Mouse (Mus musculus) testis, postnatal 10 days (tissue): Measurements from ENCODE around the gene Lgals8.

Experiments
- DNase-seq: peaks from one replicate; pipeline ENCODE4 v3.0.0; 2021; ENCODE audit warnings: low spot score

Gene Lgals8

DNA sequence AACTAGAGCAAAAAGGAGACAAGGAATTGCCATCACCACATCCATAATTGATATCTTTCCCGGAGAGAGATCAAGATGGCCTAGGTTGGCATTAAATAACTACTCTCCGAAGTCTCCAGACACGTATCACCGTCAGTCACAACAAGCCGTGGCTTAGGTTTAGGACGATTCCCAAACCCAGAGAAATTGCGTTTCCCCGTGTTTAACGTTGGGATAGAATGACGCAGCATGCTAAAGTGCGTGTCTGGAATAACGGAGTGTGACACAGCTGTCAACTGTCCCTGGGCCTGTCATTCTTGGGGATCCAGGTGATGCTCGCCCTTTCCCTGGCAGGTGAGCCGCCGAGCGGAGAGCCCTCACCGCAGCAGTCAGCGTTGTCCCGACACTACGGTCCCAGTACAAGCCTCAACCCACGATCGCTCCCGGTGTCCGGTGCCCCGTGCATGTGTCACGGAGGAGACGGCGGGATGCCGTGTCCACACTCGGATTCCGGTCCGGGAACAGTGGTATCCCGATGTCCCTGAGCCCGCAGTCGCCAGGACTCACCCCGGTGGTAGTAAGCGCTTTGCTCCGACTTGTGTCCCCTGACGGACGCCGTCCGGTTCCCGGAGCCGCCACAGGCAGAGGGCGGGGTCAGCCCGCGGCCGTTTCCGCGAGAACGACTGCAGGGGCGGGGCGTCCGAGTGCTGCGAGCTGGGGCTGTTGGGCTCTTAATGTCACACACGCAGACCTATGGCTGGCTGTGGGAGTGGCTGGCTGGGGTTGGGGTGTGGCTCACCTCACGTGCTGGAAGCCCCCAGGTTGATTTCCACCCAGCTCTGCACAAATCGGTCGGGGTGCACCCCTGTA, 3.6 kb downstream of the Lgals8 start:
- DNase-seq = peak; percentile 96

DNA sequence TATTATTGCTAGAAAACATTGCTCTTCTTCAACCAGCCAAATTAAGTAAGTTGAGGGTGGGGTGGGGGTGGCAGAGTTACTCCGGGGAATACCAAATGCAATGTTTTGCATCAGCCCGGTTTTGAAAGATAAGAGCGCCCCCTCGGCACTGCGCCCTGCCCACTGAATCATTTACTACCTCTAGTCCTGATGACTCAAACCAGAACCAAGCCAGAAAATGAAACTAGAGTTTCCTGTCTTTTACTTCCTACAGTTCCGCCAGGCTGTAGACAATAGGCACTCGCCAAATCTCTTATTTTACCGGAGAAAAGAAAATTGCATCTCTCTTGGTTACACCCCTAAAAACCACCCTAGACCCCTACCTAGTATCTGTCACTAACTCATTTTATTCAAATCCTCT, 4.3 kb downstream of the Lgals8 start:
- DNase-seq = no peak

DNA sequence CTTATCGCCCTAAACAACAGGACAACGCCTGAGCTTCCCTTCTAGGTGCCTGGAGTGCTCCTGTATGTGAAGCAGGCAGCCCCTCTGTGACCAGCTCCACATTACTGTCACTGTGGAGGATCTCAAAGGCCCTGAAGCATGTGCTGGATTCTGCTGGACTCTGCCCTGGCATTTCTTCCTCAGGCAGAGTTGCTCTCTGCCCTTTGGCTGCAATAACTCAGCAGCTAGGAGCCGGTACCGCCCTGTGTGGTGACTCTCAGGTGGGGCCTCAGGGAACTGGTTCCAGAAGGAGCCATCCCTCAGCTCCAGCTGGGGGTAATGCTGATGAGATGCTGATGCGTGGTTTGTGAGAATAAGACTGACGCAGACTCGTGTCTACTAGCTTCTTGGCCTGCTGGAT, 8.0 kb downstream of the Lgals8 start:
- no peak for DNase-seq

DNA sequence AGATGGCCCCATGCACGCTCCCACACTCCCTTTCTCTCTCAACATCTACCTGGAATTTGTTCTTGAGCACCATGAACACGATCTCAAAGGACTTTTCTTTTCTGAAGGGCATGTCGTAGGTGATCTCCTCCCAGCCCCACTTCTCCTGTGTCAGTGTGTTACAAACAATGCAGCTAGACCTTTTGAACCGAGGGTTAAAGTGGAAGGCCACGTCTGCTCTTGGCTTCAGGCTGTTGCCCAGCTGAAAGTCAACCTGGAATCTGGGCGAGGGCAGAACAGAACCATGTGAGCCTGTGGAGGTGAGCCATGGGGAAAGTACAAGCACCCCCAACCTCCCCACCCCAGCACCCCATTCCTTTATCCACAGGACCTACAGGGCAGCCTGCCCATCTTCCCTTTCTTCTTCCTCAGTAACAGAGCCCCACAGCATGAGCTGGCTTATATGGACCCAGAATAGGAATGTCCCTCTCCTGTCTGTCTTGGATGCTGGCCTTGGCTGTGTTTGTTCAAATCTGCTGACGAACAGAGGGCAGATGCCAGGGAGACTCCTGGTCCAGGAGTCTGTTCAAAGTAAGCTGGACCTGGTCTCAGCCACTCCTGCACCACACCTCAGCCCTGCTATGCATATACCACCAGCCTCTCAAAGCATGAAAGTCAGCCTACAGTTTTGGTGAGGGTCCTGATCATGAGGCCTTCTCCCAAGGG, 9.9 kb downstream of the Lgals8 start:
- no peak for DNase-seq

DNA sequence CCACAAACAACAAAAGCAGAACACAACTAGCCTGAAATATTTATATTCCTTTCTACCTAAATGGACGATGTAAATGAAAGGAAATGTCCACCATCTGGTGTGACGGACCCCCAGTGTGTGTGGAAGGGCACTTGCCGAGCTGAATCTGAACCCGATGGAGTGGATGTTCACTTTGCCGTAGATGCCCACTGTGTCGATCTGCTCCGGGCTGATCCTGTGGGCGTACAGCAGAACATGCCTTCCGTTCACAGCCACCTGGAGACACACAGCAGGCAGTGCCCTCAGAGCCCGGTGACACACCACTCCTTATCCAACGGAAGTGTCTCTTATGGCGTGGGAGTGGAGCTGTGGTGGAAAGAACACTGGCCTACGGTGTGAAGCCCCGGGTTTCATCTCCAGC, 11.6 kb downstream of the Lgals8 start:
- DNase-seq = no peak

DNA sequence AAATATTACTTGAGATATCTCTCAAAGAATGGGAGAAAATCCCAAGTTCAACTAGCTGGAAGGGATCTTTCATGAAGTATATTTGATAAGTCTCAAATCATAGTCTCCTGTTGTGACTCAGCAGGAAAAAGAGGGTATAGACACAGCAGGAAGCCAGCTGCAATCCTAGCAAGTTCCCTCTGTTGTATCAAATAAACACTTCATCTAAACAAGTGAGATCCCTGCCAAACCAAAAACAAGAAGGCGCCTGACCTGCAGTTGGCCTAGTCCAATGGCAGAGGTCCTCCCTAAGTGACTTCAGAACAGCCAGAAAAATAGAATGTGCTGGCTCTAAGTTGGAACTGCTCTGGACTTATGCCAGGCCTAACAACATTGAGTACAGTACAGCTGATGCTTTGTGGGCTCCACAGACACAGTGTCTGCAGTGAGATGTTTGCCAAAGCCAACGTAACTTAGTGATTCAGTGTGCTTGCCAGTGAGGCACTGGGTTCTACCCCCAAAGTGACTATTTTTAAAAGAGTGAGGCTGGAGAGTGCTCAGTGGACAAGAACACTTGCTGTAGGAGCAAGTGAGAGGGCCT, 22.6 kb downstream of the Lgals8 start:
- DNase-seq = no peak

DNA sequence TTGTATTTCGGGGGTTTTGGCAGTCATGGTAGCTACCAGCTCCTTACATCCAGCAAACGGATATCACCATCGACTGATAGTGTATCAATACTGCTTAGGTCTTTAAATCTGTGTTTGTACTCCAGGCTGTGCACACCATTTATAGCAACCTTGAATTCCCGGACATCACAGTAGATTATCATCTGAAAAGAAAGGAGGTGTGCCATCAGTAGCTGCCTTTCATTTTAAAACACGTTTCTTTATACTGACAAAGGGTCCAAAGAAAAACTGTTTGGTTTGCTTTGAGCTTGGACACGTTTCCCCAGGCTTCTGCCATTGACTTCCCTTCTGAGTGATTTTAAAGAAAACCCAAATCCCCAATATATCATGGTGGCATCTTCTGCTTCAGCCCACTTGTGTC, 23.9 kb downstream of the Lgals8 start:
- no peak for DNase-seq

DNA sequence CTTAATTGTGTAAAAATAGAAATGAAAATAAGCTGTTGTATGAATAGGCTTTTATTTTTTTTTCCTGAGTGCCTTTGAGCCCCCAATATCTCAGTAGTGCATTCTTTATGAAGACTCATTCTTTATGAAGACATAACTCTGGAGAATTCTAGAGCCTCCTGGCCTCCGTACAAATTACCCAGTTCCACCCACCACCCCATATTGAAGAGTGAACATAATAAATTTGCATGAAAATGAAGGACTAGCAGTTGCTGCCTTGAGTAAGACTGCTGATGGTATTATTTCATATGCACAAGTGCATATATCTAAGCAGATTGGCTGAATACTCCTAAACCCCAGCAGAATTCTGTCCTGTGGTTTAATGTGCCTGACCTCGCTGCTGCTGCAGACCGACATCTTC, 25.2 kb downstream of the Lgals8 start:
- no peak for DNase-seq

DNA sequence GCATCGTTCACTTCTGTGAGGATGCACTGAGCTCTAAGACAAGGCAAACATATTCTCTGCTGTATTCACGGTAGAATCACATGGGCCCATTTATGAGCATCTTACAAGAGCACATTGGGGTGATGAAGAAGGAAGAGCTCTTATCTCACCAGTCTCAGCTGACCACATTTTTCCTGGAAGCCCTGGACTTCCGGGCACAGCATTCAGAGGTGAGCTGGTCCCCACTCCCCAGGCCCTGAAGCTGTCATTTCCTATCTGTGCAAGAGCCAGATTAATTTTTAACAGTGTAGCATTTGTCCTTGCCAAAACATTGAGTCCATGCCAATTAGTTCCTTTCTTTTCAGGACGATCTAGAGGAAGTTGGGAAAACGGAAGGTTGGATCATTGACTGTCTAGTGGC, 30.9 kb downstream of the Lgals8 start:
- DNase-seq = no peak

DNA sequence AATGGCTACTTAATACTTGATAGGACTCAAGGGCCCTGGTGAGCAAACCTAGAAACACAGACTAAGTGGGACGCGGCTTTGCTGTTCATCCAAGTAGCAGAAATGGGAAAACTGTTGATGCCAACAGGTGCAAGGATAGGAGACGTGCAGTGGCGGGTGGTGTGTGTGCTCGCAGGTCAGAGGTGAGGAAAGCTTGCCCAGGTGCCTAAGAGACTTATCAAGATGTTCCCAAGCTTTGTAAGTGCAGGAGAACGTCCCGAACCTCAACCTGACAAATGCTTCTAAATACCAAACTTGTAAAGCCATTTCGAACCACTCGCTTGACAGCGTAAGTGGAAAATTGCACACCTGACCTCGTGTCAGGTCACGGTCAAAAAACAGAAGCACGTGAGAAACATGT, 36.2 kb downstream of the Lgals8 start:
- no peak for DNase-seq

DNA sequence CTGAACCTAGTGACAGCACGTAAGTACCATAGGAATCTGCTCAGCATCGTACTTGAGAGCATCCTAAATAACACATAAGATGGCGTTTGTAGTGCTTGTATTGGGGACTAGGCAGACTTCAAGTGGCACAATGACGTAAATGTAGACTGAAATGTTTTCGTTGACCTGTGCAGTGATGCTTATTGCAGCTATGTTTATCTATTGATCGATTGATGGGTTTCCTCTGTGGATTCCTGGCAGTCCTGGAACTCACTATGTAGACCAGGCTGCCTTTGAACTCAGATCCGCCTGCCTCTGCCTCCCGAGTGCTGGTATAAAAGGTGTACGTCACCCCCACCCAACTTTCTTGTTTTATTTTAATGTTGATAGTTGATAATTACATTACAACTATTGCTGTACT, 44.1 kb downstream of the Lgals8 start:
- DNase-seq = no peak

DNA sequence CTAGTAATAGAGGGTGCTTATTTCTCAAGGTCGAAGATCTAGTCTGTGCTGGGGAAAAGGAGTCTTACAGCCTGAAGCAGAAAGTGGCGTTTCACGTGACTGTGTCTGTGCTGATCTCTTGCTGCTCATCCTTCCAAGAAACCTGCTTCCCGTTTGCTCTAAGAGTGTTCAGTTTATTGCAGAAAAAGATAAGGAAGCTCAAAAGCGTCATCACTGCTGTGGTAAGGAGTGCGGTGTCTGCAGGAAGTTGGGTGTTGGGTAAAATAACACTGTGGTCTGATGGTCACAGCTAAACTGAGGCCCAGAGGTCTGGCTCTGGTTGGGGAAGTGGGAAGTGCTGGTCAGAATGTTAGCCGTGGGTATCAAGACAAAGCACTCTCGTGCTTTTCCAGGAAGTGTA, 52.7 kb downstream of the Lgals8 start:
- no peak for DNase-seq

DNA sequence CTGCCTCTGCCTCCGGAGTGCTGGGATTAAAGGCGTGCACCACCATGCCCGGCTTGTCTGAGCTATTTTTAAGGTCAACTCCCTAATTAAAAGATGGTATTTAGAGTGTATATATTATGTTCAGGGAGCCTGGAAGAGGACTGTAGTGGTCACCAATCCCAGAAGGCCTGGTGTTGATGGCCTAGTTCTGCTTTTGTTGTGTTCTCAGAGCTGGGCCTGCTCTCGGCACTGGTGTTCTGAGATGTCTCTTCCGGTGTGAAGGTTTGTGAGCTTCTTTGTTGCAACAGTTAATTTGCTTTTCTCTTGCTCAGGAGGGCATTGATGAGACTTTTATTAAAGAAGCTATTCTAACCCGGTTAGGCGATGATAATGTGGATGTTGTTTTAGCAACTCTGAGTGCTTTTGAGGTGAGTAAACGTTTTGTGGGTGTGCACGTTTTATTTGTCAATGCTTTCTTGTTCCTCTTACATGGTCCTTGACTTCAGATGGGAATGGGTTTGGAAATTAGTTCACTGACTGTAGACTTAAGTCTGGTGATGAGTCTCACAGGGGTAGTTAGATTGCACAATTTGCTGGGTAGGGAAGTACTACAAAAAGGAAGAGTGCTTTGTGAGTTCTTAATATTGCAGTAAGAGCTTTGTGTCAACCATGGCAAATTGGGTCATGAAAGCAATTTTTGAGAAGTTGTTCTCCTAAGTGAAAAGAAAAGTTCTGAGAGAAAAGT, 56.2 kb downstream of the Lgals8 start:
- DNase-seq = no peak

DNA sequence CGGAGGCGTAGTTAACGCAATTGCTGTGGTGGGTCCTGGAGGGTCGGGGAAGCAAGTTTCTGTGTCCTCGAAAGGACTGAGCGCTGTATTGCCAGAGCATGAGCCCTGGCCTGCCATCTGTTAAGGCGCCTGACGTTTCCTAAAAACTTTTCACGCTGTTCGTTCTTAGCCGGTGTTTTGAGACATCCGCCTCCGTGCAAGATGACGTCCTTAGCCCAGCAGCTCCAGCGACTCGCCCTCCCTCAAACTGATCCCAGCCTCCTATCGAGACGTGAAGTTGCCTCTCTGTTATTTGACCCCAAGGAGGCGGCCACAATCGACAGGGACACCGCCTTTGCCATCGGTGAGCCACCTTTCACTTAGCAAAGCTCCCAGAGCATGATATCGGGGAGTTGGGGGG, 69.2 kb downstream of the Lgals8 start:
- no peak for DNase-seq

DNA sequence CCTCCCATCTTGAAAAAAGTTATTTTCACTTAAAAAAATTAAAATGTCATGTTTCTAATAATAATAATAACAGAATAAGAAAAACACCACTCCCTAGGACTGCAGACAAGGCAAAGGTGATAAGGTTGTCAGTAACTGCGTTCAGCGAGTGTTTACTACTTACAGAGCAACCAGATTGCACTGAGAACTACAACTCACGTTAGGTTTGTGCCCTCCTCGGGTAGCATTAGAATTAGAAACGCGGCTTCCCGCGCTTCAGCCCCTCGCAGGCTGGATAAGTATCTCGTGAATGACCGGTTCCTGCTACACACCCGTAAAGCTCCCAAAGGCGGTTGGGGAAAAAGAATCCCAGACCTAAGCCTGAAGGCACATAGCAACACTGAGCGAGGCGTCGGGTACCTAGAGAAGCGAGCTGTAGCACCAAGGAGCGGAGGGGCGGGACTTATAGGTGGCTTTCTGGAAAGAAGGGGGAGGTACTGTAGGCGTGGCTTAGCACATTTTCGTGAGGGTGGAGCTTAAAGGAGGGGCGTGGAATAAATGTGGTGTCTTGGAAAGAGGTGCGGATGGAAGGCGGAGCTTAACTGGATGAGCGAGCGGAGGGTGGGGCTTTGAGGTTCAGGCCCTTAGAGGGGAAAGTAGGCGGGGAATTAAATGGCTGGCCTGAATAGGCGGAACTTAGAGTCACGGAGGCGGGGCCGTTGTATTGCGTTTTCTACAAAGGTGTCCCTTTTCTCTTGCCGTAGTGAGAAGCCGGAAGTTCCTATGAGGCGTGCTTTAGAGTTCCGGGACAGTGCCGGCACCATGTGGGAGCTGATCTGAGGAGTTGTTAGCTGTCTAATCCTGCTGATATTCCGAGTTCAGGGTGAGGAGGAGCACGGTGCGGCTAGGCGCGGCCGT, 69.9 kb downstream of the Lgals8 start, which contains the start of gene Heatr1:
TSS of gene Heatr1 (plus strand) at position 419 of the 897 bp plus-strand sequence.
- DNase-seq = peak; percentile 93
